Mouse (Mus musculus) liver, postnatal 0 days (tissue): Measurements from ENCODE around the gene Ddx43.

Source experiments
- CTCF ChIP-seq: sonication (generic); IDR thresholded peaks from 2 replicates; pipeline ENCODE4 v1.5.1; 2016; ENCODE audit warnings: antibody characterized with exemption, low read depth
- EP300 ChIP-seq: IDR thresholded peaks from 2 replicates; pipeline ENCODE4 v1.6.1; 2016; ENCODE audit warnings: antibody characterized with exemption, low read depth, mild to moderate bottlenecking

GRCm38 (mm10) chr9:78396517-78396916, 940 bp downstream of the Ddx43 start:
- TF ChIP-seq EP300 (no peak), CTCF (no peak)
